Mouse (Mus musculus): ENCODE results near the gene Vps18. TPM values are rescaled to one million over a fixed set of nuclear protein-coding genes. Genes with fewer than 3 reads are reported as not detected.

Vps18 gene
- total RNA-seq, 4 experiments from 2014 or later, result 10.8 to 12.5 (median 11.5) TPM

- no peak for DNase-seq (ENCODE audit: low spot score in 2 of 2)
These were observed 475 bp downstream of the Vps18 start for GRCm38 (mm10) chr2:119289014-119289416.

DNA sequence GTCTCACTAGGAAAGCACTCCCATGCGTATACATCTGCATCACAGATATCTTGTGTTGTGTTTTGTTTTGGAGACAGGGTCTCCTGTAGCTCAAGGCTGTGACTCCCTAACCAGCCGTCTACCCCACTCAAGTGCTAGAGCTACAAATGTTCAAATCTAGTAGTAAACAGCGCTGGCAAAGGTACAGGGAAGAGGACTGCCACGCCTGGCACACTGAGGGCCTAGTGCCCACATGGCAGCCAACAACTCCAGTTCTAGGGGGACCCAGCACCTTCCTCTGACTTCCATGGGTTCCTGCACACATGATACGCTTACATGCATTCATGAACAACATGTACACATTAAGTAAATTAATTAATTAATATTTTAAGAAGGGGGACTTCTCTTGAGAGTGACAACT is 3.7 kb downstream of the Vps18 start:
- DNase-seq (ENCODE audit: low spot score in 2 of 2), result no peak

GRCm38 (mm10) chr2:119292852-119293251 is 4.3 kb downstream of the Vps18 start:
- DNase-seq (ENCODE audit: low spot score in 2 of 2), result no peak

DNA sequence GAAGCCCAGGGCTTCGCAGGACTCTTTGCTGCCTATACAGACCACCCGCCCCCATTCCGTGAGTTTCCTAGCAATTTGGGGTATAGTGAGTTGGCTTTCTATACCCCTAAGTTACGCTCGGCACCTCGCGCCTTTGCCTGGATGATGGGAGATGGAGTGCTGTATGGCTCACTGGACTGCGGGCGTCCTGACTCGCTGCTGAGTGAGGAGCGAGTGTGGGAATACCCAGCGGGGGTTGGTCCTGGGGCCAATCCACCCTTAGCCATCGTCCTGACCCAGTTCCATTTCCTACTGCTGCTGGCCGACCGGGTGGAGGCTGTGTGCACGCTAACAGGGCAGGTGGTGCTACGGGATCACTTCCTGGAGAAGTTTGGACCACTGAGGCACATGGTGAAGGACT is 4.8 kb downstream of the Vps18 start:
- no peak for DNase-seq (ENCODE audit: low spot score in 2 of 2)

- no peak for DNase-seq (ENCODE audit: low spot score in 2 of 2)
These were observed 5.3 kb downstream of the Vps18 start for GRCm38 (mm10) chr2:119293776-119294390.

DNA sequence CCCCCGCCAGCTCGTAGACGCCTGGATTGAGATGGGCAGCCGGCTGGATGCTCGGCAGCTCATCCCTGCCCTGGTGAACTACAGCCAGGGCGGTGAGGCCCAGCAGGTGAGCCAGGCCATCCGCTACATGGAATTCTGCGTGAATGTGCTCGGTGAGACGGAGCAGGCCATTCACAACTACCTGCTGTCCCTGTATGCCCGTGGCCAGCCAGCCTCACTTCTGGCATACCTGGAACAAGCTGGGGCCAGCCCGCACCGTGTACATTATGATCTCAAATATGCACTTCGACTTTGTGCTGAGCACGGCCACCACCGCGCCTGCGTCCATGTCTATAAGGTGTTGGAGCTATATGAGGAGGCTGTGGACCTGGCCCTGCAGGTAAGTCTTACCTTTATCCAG is 5.9 kb downstream of the Vps18 start:
- no peak for DNase-seq (ENCODE audit: low spot score in 2 of 2)

GRCm38 (mm10) chr2:119296756-119297155 is 8.2 kb downstream of the Vps18 start:
- DNase-seq (ENCODE audit: low spot score in 2 of 2), result no peak

DNA sequence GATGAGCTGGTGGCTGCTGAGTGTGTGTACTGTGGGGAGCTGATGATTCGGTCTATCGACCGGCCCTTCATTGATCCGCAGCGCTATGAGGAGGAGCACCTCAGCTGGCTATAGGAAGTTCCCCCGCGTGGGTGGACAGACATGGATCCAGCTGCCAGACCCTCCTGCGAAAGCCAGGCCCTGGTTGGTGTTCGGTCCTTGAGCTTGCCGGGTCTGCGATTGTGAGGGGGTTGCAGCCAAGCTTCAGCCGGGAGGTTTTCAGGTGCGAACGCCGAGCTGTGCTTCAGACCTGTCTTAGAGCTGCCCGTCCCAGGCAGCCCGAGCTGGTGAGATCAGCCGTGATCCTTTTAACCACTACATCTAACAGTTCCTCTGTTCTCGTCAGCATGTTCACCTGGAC is 9.0 kb downstream of the Vps18 start:
- no peak for DNase-seq (ENCODE audit: low spot score in 2 of 2)

- DNase-seq (ENCODE audit: low spot score in 2 of 2), result peak in 1 of 2 experiments; percentile 48
These were observed 9.8 kb downstream of the Vps18 start for GRCm38 (mm10) chr2:119298330-119298729.

DNA sequence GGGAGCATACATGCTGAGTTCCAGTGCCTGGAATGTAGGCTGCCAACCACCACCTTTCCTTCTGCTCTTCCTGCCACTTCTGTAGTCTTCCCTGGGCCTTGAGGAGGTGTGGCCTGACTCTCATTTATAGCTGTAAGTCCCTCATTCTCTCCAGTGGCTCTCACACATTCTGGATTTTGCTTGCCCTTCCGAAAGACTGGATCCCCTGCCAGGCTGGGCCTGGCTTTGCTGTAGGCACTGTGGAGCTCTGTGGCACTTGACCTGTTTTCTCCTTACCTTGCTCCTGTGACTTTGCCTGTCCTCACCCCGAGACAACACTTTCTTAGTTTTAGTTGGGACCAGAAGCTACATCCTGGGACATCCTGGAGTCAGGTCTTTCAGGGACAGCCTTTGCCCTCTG is 10.3 kb downstream of the Vps18 start:
- no peak for DNase-seq (ENCODE audit: low spot score in 2 of 2)

- peak; percentile 67 to 75 for DNase-seq (ENCODE audit: low spot score in 2 of 2)
These were observed 11.7 kb downstream of the Vps18 start for GRCm38 (mm10) chr2:119299981-119300818.

DNA sequence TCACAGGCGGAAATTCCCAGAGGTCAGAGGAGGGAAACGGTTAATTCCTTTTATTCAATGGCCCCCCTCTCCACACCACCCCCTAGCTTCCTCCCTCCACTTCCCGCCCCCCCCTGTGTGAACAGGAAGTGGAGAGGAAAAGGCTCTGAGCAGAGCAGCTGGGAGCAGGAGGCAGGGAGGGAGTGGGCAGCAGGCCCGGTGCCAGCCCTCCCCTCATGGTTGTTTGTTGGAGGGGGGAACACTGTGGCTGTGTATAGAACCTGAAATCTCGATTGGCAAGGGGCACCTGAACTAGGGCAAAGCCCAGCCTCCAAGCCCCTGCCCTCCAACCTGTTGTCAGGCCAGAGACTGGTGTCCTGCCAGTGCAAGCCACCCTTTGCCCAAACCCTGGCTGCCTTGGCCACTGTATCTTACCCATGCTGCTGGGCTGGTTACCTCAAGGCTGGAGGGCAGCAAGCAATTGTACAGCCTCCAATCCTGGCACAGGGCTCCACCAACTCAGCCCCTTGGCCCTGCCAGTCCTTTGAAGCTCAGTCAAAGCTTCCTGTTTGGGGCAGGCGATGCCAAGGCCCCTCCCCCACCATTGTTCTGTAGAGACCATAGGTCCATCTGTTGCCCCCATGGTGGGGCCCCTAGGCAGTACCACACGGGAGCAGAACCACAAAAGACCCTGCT is 12.4 kb downstream of the Vps18 start:
- no peak for DNase-seq (ENCODE audit: low spot score in 2 of 2)

DNA sequence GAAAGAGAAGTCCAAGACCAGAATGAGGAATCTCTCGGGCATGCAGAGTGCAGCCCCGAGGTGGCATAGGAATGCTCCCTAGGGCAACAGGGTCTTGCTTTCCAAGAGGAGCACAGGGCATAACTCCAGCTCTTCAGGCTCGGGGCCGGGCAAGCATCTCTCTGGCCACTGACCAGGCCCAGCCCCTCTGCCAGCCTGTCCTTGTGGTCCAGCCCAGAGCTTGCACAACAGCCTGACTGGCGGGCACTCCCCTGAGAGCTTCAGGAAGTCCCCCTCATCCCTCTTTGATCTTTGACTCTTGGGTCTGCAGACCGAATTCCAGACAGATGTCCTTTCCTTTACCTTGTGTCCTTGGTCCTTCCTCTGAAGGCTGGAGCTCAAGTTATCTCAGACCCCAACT is 14.3 kb downstream of the Vps18 start:
- no peak for DNase-seq (ENCODE audit: low spot score in 2 of 2)

- DNase-seq (ENCODE audit: low spot score in 2 of 2), result no peak
These were observed 15.9 kb downstream of the Vps18 start for GRCm38 (mm10) chr2:119304391-119304790.

DNA sequence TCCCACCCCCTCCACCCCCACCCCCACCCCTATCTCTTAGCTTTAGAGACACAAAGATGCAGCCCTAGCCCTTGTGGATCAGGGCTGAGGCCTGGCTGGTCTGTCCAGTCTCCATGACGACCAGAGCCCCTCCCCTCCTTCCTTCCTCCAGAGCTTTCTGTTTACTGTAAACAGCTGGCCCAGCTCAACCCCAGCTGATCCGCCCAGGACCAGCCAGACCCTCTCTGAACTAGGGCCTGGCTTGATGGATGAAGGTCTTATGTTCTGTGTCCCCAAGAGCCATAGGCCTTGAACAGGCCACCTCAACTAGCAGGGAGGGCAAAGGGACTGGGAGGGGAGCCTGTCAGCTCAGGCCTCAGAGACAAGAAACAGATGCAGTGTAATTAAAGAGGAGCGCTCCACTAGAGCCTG is 16.3 kb downstream of the Vps18 start:
- DNase-seq (ENCODE audit: low spot score in 2 of 2), result no peak

GRCm38 (mm10) chr2:119311544-119311943 is 23.0 kb downstream of the Vps18 start:
- no peak for DNase-seq (ENCODE audit: low spot score in 2 of 2)

DNA sequence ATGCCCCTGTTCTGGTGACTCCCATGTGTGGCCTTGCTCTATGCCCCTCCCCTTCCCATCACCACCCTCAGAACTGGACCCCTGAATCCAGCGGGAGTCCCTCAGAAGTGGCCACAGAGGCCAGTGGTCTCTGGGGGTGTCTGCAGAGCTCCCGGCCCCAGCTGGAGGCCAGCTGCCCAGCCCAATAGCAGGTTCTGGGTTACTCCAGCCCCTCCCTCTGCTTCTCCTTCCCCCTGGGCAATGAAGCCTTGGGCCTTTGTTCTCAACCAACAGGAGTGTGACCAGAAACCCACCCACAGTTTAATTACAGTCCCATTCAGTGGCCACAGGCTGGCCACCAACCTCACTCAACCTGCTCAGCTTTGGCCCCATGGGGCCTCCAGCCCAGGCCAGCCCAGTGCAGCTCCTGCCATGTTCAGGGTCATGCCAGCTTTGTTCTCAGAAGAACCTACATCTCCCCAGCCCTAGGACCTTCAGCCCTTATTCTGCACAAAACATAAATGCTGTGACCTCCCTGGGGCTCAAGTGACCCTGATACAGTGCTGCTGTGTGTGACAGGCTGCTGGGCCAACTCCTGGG is 23.9 kb downstream of the Vps18 start:
- DNase-seq (ENCODE audit: low spot score in 2 of 2), result no peak

DNA sequence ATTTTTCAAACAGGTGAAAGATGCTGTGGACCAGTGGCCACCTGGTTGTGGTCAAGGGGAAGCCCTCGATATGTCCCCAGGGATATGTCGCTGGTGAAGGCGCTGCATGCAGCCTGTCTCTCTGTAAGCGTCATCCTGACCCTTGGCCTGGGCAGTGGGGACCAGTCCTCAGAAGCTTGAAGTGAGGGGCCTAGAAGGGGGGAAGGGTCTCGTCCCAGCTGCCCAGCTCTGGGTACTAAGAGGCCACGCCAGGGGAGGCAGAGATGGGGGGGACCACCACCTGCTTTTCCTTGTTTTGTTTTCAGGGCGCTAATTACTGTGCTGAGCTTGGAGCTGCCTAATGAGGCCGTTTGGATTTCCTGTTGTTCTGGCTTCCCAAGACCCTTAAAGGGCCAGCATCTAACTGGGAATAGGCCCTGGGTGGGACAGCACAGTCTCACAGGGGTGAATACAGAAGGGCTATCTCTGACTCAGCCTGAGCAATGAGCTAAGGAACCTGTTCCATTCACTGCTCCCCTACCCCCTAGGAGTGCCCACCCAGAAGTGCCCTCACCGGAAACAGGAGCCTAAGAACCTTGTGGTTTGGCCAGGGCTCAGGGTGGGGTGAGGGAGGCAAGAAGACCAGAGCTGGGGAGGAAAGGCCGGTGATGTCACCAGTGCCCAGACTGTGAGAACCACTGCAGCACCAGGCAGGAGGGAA is 25.4 kb downstream of the Vps18 start:
- DNase-seq (ENCODE audit: low spot score in 2 of 2), result no peak

DNA sequence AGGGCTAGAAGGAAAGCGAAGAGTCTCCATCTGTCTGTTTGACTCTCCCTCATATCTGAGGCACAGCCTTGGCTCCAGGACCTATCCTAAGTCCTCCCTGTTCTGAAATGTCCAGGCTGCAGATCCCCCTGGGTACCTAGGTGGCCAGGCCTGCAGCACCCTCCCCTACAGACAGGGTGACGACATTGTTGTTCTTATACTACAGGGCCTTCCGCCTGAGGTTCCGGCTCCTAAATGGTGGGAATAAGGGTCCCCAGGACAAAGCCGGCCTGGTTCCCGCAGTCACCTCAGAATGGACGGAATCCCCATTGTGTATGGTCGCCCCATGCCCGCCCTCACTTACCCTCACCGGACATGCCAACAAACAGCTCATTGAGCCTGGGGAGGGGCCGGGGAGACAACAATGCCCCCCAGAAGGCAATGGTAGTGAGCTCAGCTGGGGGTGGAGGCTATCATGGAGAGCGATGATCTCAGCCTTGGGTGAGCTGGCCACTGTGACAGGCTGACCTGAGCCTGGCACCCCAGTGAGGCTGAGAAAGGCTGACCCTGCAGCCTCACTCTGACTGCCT is 26.3 kb downstream of the Vps18 start:
- no peak for DNase-seq (ENCODE audit: low spot score in 2 of 2)

- no peak for DNase-seq (ENCODE audit: low spot score in 2 of 2)
These were observed 29.6 kb downstream of the Vps18 start for GRCm38 (mm10) chr2:119318043-119318710.

DNA sequence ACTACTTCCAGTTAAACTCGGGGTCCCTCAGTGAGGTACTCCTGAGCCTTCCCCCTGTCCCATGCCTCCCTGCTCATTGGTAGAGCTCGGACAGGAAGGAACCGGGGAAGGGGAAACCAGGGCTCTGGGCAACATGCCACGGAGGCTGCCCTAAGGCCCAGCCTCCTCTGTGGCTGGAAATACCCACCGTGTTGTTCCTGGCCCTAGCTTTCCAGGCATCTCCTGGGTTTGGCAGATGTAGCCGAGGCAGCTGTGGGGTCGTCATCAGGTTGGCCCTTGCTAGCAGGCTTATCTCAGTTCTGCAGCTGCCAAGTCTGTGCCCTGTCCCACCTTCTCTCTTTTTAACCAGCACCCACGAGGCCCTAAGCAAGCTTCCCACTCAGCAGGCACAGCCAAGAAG is 32.0 kb downstream of the Vps18 start:
- no peak for DNase-seq (ENCODE audit: low spot score in 2 of 2)
